Mouse (Mus musculus) erythroblast, embryonic 14.5 days (primary cell): ENCODE measurements at regions not wholly inside any gene's neighbourhood (a gene's known extent, or its start where the extent isn't known, plus 50 kb on each side); places are given as distances from the start of the nearest gene placed in this dataset.

Source experiments
- H3K27me3 ChIP-seq: 2 replicates; pipeline ENCODE4 v1.6.1; 2012; ENCODE audit warnings: inconsistent platforms; ENCODE audit not compliant: control insufficient read depth
- H3K36me3 ChIP-seq: 2 replicates; pipeline ENCODE4 v1.6.1; 2012; ENCODE audit warnings: mild to moderate bottlenecking, inconsistent platforms; ENCODE audit not compliant: control insufficient read depth
- H3K4me1 ChIP-seq: 2 replicates; pipeline ENCODE4 v1.6.1; 2012; ENCODE audit warnings: inconsistent platforms; ENCODE audit not compliant: control insufficient read depth
- H3K4me3 ChIP-seq: replicated peaks from 2 replicates; pipeline ENCODE3; 2012; ENCODE audit warnings: moderate library complexity, mild to moderate bottlenecking, inconsistent platforms
- H3K9me3 ChIP-seq: 2 replicates; pipeline ENCODE4 v1.6.1; 2012; ENCODE audit warnings: low read length, inconsistent platforms, mixed read lengths; ENCODE audit not compliant: control insufficient read depth
- GATA1 ChIP-seq: IDR thresholded peaks from 2 replicates; pipeline ENCODE4 v1.6.1; 2012; ENCODE audit warnings: low read length, inconsistent platforms, mixed read lengths
- TAL1 ChIP-seq: IDR thresholded peaks from 3 replicates; pipeline ENCODE4 v1.6.1; 2012; ENCODE audit warnings: low read length, inconsistent platforms, mixed read lengths

DNA sequence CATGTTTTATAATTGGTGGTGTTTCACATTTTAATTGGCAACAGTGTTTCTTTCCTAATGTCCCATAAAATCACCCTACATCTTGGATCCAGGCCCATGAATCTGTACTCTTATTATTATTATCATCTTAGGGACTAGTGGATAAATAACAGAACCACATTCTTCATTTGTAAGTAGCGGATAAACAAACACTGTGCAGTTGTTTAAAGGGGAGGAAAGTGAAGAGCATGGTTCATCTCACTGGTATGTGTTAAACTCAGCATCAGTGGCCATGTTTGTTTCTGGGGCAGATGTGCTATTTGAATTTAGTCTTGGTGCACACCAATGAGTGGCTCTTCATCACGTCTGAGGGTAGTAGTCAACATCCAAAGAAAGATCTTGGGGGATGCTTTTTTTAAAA lies 233.1 kb downstream of the Qk start:
- no peaks in the 10 kb centered on the region for H3K9me3 ChIP-seq
- no peak for TF ChIP-seq TAL1
- no peak for TF ChIP-seq GATA1
- no peaks in the 10 kb centered on the region for H3K27me3 ChIP-seq
- H3K4me3 ChIP-seq = no peak overlapping the region
- H3K36me3 ChIP-seq = no peaks in the 10 kb centered on the region
- no peaks in the 10 kb centered on the region for H3K4me1 ChIP-seq

DNA sequence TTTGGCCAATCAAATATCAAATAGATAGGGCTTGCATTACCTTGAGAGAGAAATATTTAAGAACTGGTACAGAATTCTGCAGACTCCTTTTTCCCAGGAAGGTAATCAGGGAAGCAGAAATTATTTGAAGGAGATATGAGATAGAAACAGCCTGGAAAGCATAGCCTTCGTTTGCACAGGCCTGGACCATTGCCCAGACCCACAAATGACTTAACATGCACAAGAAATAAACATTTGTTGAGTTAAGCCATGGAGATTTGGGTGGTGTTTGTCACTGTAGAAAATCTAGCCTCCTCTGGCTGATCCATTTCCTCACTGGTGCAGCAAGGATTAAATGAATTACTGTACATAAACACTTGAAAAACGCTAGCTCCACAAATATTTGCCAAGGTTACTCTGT lies 233.5 kb downstream of the Qk start:
- H3K27me3 ChIP-seq = no peaks in the 10 kb centered on the region
- TF ChIP-seq GATA1 (no peak), TAL1 (no peak)
- H3K4me1 ChIP-seq = no peaks in the 10 kb centered on the region
- H3K4me3 ChIP-seq = no peak overlapping the region
- no peaks in the 10 kb centered on the region for H3K9me3 ChIP-seq
- H3K36me3 ChIP-seq = no peaks in the 10 kb centered on the region

DNA sequence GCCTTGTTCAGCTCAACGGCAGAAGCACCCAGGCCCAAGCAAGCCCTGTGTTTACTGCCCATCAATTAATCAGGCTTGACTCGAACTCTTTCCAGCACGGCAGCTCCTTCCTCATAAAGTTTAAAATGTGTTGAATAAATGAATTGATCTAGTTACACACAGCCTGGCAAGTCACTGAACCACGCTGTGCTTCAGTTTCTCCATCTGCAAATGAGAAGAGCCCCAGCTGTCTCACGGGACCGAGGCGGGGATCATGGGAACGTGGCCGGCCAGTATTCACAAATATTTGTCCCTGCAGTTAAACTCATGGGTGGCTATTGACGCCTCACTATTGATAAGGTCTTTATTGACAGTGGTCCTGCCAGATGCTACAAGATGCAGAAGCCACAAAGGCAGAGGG lies 237.9 kb downstream of the Qk start:
- no peaks in the 10 kb centered on the region for H3K27me3 ChIP-seq
- H3K4me3 ChIP-seq = no peak overlapping the region
- TF ChIP-seq GATA1 (no peak), TAL1 (no peak)

DNA sequence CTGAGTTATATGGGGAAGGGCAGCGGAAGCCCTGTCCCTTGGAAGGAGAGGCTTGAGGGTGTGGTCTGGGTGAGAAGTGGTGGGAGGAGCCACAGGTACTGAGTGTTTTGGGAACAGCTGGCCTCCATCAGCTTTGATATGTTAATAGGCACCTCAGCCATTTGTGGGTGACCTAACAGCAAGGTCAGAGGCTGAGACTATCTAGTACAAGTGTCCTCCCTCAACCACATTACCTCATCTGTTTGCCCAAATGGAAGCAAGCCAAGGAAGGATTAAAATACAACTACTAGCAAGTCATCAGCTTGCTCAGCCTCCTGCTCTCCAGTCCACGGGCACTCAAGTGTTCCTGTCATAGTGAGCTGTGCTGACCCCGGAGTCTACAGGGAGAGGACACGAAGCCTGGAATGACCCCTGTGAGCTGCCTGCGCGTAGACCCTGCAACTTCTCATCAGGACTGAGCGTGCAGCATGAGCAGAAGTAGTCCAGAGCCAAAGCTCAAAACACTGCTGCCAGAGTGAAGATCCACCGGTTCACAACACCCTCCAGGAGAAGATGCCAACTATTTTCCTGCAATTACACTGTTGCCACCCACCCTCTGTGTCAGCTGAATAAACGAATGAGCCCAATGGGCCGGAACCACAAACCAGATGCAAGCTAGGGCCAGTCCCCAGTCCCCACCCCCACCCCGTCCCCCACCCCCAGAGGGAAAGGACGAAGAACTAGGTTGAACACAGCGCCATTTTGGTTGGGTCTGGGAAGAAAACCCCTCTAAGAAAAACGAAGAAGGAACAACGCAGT lies 239.6 kb downstream of the Qk start:
- no peaks in the 10 kb centered on the region for H3K9me3 ChIP-seq
- H3K27me3 ChIP-seq = no peaks in the 10 kb centered on the region
- no peak for TF ChIP-seq GATA1
- no peak for TF ChIP-seq TAL1
- no peaks in the 10 kb centered on the region for H3K4me1 ChIP-seq
- no peak overlapping the region for H3K4me3 ChIP-seq
- H3K36me3 ChIP-seq = no peaks in the 10 kb centered on the region

More for the DNA sequence above, 237.9 kb downstream of the Qk start:
- Histone ChIP-seq H3K4me1 (no peaks in the 10 kb centered on the region), H3K36me3 (no peaks in the 10 kb centered on the region), H3K9me3 (no peaks in the 10 kb centered on the region)

DNA sequence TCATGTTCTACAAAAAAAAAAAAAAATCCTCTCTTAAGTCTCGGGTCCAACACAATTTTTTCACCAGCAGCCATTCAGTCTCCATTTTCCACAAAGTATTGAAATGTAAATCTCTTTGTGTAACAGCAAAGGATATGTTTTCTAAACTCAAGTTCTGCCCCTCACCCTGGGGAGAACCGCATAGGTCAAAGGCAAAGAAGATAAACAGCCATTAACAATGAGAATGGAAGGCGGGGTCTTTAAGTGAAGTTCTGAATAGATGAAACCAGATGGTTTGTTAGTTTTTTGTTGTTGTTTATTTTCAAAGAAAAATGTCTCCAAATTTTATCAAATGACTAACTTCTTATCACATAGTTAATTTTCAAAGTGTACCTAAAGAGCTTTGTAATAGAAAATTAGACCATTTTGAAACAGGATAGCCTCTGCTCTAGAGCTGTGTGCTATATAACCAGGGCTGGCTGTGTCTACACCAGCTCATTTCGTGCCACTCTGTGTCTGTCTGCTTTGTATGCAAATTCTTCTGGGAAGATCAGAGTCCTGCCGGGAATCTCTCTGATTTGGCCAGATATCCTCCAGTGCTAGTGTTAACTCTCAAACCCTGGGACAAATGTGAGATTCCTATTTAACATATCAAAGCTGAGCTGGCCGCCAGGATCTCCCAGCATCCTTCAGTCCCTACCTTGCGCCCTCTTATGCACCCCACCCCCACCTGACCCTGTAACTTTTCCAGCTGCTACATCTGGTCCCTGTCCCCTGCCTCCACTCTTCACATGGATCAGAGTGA lies 240.9 kb downstream of the Qk start:
- no peak overlapping the region for H3K4me3 ChIP-seq
- H3K9me3 ChIP-seq = no peaks in the 10 kb centered on the region
- no peaks in the 10 kb centered on the region for H3K4me1 ChIP-seq
- no peaks in the 10 kb centered on the region for H3K36me3 ChIP-seq
- no peaks in the 10 kb centered on the region for H3K27me3 ChIP-seq
- no peak for TF ChIP-seq TAL1
- TF ChIP-seq GATA1 = no peak

DNA sequence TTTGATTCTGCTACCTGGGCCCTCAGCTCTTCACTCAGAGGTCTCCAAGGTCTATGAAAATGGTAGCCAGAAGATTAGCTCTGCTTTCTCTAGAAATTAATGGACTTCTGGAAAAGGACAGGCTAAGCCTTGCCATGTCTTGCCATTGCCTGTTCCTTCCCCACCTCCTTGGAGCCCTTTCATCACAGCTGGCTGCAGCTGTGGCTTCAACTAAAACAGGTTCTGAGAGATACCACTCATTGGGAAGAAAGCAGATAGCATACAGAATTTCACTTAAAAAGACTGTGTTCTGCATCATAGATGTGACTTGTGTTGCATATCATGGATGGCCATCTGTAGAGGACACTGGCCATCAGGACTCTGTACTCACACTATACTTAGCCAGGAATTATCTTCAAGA lies 246.4 kb downstream of the Qk start:
- Histone ChIP-seq H3K4me1 (no peaks in the 10 kb centered on the region), H3K36me3 (no peaks in the 10 kb centered on the region), H3K4me3 (no peak overlapping the region), H3K27me3 (no peaks in the 10 kb centered on the region), H3K9me3 (no peaks in the 10 kb centered on the region)
- TF ChIP-seq GATA1 = no peak
- no peak for TF ChIP-seq TAL1

DNA sequence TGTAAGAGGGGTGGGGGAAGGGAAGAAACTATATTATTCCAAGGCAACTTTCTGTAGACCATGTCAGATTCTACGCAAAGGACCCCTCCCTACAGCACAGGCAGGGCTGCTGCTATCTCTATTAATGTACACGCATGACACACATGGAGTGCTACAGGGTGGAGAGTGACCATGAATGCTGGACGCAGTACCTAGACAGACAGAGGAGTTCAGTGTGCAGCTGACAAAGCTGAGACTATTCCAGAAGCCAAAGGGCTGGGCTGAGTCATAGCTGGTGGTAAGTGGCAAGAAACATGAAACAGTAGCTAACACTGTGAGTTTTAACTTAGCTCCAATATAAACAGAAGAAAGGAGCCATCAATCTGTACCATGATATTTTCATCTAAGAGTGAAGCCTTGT lies 250.4 kb downstream of the Qk start:
- no peaks in the 10 kb centered on the region for H3K27me3 ChIP-seq
- TF ChIP-seq TAL1 = no peak
- no peak for TF ChIP-seq GATA1
- no peaks in the 10 kb centered on the region for H3K4me1 ChIP-seq
- no peak overlapping the region for H3K4me3 ChIP-seq
- no peaks in the 10 kb centered on the region for H3K36me3 ChIP-seq
- no peaks in the 10 kb centered on the region for H3K9me3 ChIP-seq

DNA sequence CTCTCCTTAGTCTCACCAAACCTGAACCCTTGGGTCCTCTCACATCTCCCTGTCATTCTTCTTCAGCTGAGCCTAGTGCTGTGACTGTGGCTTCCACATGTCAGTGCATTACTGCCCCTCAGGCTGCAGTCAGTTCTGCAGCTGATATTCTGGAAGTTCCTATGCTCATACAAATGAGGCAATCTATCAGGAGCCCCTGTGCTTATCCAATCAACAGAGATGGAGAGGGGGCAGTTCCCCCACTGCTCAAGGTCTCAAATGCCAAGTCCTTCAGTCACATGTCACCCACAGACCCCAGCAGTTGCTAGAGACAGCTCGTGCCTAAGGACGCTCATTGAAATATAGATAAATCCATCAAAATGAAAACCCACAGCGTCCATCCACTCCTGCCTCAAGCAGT lies 254.5 kb downstream of the Qk start:
- H3K36me3 ChIP-seq = no peaks in the 10 kb centered on the region
- no peaks in the 10 kb centered on the region for H3K9me3 ChIP-seq
- no peak for TF ChIP-seq GATA1
- TF ChIP-seq TAL1 = no peak
- H3K4me3 ChIP-seq = no peak overlapping the region
- no peaks in the 10 kb centered on the region for H3K4me1 ChIP-seq
- H3K27me3 ChIP-seq = no peaks in the 10 kb centered on the region

DNA sequence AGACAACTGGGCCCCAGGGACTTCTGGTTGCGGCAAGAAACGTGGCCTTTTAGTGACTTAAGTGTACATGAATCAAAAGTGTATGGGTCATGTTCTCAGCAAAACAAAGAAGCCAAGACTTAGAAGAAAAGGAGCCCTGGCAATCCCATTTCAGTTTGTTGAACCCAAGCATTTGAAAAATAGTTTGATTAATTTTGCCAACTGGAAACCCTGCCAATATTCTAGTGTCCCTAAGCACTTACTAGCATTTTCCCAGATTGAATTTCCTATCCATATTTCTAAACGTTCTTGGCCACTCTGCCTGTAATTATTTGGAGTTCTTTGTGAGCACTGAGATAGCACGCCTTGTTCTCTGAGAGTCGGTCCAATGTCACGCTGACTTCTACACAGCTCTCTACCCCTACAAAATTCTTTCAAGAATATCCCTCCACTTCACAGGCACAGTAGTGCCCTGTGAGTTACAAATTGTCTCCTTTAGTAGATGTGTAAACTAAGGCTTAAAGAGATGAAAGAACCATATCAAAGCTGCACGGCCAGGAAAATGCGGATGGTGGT lies 257.0 kb downstream of the Qk start:
- H3K9me3 ChIP-seq = no peaks in the 10 kb centered on the region
- no peaks in the 10 kb centered on the region for H3K36me3 ChIP-seq
- no peaks in the 10 kb centered on the region for H3K4me1 ChIP-seq
- no peaks in the 10 kb centered on the region for H3K27me3 ChIP-seq
- TF ChIP-seq GATA1 = no peak
- TF ChIP-seq TAL1 = no peak
- no peak overlapping the region for H3K4me3 ChIP-seq
